Mouse (Mus musculus): Measurements from ENCODE around the gene Fbrsl1. TPM values are rescaled to one million over a fixed set of nuclear protein-coding genes. Genes with fewer than 3 reads are reported as not detected.
"Not testable (repeated sequence)": the region's sequence is repeated elsewhere in the genome, so short reads cannot be mapped to it uniquely, and the experiment has no call there.

The Fbrsl1 gene
- polyA plus RNA-seq, 1 experiment from 2014 or later = 6.6 TPM

DNA sequence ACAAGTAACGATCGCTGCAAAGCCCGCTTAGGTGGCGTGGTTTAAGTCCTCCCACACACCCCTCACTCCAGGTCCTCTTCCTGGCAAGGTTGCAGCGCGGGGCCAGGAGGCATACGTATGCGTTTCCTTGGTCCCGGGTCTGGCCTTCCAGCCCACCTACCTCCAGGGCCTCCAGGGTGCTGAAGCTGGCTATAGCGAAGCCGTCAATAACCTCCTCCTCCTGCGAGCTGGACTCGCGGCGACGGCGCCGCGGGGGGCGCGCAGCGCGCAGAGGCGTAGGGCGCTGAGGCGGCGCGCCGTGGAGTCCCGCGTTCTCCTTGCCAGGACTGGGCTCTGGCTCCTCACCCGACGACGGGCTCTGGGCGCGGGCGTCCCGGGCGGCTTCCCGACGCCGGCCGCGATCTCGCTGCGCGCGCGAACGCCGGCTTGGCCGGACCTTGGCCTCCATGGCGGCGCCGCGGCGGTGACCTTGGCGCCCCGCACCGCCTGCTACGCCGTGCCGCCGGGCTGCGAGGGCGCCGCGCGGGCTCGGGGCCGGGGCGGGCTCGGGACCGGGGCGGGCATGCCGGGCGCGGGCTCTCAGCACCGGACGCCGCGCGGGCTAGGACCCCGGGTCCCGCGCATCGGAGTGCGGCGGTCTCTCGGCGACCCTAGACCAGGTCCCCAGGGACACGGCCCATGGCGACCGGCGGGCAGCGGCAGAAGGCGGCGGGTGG lies 425 bp downstream of the Fbrsl1 start:
- Histone ChIP-seq H3K36me3 (no peaks in the 10 kb centered on the region), H3K27ac (peak overlapping the region; percentile 85), H3K27me3 (peaks cover 5% of the 10 kb centered on the region; the same call in 1 of the 2 replicates), H3K4me1 (replicated peaks) (peaks cover 28% of the 10 kb centered on the region), H3K9me3 (replicated peaks) (no peaks in the 10 kb centered on the region), H3K4me3 (peak overlapping the region; percentile 97), H3K9ac (peak overlapping the region; percentile 91), H3K4me2 (peak overlapping the region; percentile 93)
- peak; percentile 23 for ATAC-seq (replicated peaks; ENCODE audit: insufficient number of reproducible peaks, insufficient read depth, low FRiP score, low read depth)
- under 1% methylated on average over 82 of the region's 98 CpGs for WGBS

DNA sequence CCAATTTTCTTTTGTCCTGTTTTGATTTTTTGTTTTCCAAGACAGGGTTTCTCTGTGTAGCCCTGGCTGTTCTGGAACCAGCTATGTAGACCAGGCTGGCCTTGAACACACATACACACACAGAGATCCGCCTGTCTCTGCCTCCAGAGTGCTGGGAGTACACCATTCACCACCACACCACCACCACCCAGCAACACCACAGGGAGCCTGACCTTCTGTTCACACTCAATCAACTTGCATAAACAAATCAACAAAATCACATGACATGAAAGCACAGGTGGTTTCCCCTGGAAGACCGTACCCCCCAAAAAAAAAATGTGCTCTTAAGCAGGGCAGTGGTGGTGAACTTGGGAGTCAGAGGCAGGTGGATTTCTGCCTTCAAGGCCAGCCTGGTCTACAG lies 3.8 kb downstream of the Fbrsl1 start:
- Histone ChIP-seq H3K9me3 (replicated peaks) (no peaks in the 10 kb centered on the region), H3K27me3 (no peaks in the 10 kb centered on the region), H3K4me2 (no peak overlapping the region), H3K9ac (no peak overlapping the region), H3K4me1 (replicated peaks) (peaks cover 51% of the 10 kb centered on the region), H3K27ac (no peak overlapping the region), H3K4me3 (no peak overlapping the region), H3K36me3 (no peaks in the 10 kb centered on the region)
- WGBS = 86% methylated on average over 2 of the region's 2 CpGs
- ATAC-seq (replicated peaks; ENCODE audit: insufficient number of reproducible peaks, insufficient read depth, low FRiP score, low read depth) = no peak

DNA sequence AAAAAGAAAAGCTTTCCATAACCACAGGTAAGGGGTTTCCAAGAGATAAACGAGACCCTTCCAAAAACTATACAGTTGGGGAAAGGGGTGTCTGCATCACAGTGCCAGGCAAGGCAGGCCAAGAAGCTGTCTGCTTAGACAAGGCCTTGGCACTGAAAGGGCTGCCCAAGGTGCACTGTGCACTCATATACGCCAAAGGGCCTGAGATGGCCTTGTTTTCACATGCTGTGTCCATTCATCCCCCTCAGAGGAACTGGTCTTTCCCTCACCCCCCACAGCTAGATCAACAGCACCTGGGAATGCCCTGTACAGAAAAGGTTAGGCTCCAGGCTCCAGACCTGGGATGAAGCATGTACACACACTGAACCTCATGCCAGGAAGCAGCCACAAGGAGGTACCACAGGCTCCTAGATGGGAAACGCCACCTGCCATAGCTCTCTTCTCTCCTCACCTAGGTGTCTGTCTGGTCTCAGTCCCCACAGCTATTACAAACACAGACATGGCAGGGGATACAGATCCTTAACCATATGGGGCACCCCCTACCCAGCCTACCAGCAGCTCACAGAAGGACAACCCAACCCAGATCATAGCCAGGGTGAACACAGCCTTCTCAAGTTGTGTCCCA lies 5.2 kb downstream of the Fbrsl1 start:
- no peaks in the 10 kb centered on the region for H3K36me3 ChIP-seq
- H3K27me3 ChIP-seq = no peaks in the 10 kb centered on the region
- H3K4me1 ChIP-seq (replicated peaks) = peaks cover 56% of the 10 kb centered on the region
- no peak overlapping the region for H3K27ac ChIP-seq
- no peak overlapping the region for H3K4me2 ChIP-seq
- no peak overlapping the region for H3K9ac ChIP-seq
- H3K9me3 ChIP-seq (replicated peaks) = no peaks in the 10 kb centered on the region
- WGBS = 89% methylated on average over 3 of the region's 3 CpGs
- no peak overlapping the region for H3K4me3 ChIP-seq
- ATAC-seq (replicated peaks; ENCODE audit: insufficient number of reproducible peaks, insufficient read depth, low FRiP score, low read depth) = no peak

DNA sequence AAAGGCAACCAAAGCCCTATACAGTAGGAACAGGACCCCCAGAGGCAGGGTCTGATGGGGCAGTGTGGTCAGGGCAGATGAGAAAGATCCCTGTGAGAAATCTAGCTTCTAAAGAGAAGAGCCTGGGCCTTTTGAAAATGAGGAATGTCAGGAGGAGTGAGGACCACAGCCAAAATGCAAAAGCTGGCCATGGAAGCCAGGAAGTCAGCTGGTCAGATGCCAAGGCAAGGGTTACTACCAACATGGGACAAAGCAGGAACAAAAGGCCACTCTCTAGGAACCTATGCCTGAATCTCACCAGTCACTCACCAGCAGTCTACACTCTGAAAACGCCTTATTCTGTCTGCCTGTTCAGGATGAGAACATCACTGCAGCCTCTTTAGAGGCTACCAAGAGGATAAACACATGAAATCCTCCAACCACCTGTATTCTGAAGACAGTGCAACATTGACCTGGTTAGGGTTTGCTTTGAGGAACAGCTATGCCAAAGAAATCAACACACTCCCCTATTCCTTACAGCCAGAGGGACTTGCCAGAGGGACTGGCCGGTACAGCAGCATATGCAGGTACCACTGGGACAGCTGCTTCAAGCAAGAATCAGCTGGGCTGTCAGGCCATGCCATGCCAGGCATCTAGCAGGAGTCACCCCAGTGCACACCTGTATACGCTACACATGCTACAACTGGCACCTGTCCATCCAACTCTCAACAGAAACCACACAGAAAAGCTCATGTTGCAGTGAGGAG lies 8.6 kb downstream of the Fbrsl1 start:
- no peak for ATAC-seq (replicated peaks; ENCODE audit: insufficient number of reproducible peaks, insufficient read depth, low FRiP score, low read depth)
- H3K4me3 ChIP-seq = no peak overlapping the region
- no peaks in the 10 kb centered on the region for H3K36me3 ChIP-seq
- H3K9me3 ChIP-seq (replicated peaks) = no peaks in the 10 kb centered on the region
- peaks cover 36% of the 10 kb centered on the region for H3K4me1 ChIP-seq (replicated peaks)
- no peaks in the 10 kb centered on the region for H3K27me3 ChIP-seq
- peak overlapping the region; percentile 5; the same call in 1 of the 2 replicates for H3K9ac ChIP-seq
- H3K27ac ChIP-seq = no peak overlapping the region
- H3K4me2 ChIP-seq = no peak overlapping the region
- 67% methylated on average over 3 of the region's 3 CpGs for WGBS

DNA sequence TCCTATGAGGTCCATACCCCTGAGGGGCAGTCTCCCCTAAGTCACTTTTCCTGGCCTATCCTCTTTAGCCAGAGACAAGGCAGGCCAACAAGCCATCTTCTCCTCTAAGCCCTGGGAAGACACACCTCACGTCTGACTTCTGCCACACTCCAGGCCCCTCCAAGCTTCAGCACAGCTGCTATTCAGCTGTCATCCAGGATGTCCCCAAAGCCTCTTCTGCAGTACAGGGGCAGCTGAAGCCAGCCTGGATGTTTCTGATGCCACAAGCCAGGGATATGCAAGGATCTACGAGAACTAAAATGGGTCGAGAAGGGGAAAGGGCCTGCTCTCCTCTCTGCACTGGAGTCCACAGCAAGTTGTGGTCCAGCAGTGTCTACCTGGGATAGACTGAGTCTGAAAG lies 9.7 kb downstream of the Fbrsl1 start:
- 70% methylated on average over 3 of the region's 3 CpGs for WGBS
- no peak overlapping the region for H3K27ac ChIP-seq
- no peak overlapping the region for H3K9ac ChIP-seq
- H3K36me3 ChIP-seq = no peaks in the 10 kb centered on the region
- H3K4me1 ChIP-seq (replicated peaks) = peaks cover 41% of the 10 kb centered on the region
- no peaks in the 10 kb centered on the region for H3K9me3 ChIP-seq (replicated peaks)
- no peak for ATAC-seq (replicated peaks; ENCODE audit: insufficient number of reproducible peaks, insufficient read depth, low FRiP score, low read depth)
- H3K27me3 ChIP-seq = no peaks in the 10 kb centered on the region
- no peak overlapping the region for H3K4me2 ChIP-seq
- no peak overlapping the region for H3K4me3 ChIP-seq

DNA sequence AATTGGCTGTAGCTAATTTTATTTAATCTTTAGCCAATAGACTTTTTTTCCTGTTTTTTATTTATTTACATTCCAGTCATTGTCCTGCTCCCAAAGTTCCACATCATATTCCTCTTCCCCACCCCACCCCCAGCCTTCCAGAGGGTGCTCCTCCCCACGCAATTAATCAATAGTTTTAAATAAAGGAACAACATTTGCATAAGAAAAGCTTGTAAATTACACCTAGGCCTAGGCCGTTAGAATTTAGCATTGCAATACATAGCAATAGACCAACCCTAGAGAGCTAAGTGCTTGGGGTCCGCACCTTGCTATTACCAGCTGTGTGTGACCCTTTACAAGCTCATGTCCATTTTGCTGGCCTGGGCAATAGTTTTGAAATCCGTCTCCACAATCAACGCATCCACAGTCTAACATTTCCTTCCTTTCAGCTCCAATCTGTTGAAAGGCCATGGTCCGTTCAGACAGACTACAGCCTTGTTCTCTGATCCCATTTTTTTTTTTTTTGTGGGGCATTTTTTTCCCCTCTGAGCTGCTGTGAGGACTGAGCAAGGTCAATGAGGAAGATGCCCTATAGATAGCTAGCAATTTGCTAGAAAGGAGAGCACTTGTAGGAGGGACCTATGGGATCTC lies 10.6 kb downstream of the Fbrsl1 start:
- WGBS = 61% methylated on average over 6 of the region's 6 CpGs
- H3K4me1 ChIP-seq (replicated peaks) = peaks cover 41% of the 10 kb centered on the region
- no peak for ATAC-seq (replicated peaks; ENCODE audit: insufficient number of reproducible peaks, insufficient read depth, low FRiP score, low read depth)
- H3K27ac ChIP-seq = no peak overlapping the region
- H3K36me3 ChIP-seq = no peaks in the 10 kb centered on the region
- no peaks in the 10 kb centered on the region for H3K9me3 ChIP-seq (replicated peaks)
- no peak overlapping the region for H3K9ac ChIP-seq
- no peak overlapping the region for H3K4me2 ChIP-seq
- H3K27me3 ChIP-seq = no peaks in the 10 kb centered on the region
- no peak overlapping the region for H3K4me3 ChIP-seq

DNA sequence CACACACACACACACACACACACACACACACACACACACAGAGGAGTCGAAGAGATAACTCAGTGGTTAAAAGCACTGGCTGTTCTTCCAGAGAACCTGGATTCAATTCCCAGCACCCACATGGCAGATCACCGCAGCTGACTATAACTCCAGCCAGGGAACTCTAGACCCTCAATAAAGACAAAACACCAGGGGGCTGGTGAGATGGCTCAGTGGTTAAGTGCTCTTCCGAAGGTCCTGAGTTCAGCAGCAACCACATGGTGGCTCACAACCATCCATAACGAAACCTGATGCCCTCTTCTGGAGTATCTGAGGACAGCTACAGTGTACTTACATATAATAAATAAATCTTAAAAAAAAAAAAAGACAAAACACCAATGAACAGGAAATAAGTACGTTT lies 12.1 kb downstream of the Fbrsl1 start:
- WGBS = 76% methylated on average over 5 of the region's 5 CpGs
- peaks cover 35% of the 10 kb centered on the region for H3K4me1 ChIP-seq (replicated peaks)
- H3K27me3 ChIP-seq; H3K36me3 ChIP-seq; H3K9ac ChIP-seq; H3K27ac ChIP-seq; H3K4me2 ChIP-seq; ATAC-seq (replicated peaks; ENCODE audit: insufficient number of reproducible peaks, insufficient read depth, low FRiP score, low read depth); H3K4me3 ChIP-seq; H3K9me3 ChIP-seq (replicated peaks): not testable (repeated sequence)

DNA sequence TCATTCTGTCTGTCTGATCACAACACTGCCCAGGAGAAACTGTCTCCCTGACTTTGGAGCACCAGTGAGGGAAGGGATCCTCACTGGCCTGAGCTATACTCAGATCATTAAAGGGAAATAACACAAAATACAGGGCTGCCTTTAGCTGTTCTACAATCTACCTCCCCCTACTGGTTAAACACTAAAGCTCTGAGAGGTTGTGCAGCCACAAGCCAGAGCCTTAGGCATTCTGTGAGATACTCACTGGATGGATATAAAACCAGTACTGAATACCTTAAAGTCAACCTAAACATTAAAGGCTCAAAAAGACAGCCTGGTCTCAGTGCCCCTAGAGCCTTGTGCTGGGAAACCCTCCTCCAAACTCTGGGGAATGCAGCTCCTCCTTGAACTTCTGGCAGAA lies 13.5 kb downstream of the Fbrsl1 start:
- H3K9me3 ChIP-seq (replicated peaks) = no peaks in the 10 kb centered on the region
- no peak for ATAC-seq (replicated peaks; ENCODE audit: insufficient number of reproducible peaks, insufficient read depth, low FRiP score, low read depth)
- H3K36me3 ChIP-seq = peaks cover 16% of the 10 kb centered on the region; the same call in 1 of the 2 replicates
- H3K4me3 ChIP-seq = no peak overlapping the region
- H3K4me2 ChIP-seq = no peak overlapping the region
- no peak overlapping the region for H3K27ac ChIP-seq
- no peak overlapping the region for H3K9ac ChIP-seq
- H3K4me1 ChIP-seq (replicated peaks) = peaks cover 21% of the 10 kb centered on the region
- H3K27me3 ChIP-seq = no peaks in the 10 kb centered on the region

DNA sequence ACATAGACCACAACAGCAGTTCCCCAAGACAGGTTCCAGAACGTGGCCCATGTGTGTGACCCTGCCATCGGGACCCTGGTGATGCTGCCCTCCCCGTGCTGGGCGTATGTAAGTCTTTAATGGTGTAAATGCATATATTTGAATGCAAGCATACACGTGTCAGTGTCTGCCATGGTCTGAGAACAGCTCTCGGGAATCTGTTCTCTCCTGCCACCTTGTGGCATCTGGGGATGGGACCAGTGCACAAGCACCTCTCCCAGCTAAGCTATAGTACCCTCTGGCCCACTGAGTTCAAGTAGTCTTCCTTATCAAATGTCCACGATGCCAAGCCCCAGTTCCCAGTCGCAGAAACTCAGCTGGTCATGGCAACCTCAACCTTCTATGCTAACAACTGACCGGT lies 19.3 kb downstream of the Fbrsl1 start:
- no peaks in the 10 kb centered on the region for H3K4me1 ChIP-seq (replicated peaks)
- 35% methylated on average over 9 of the region's 9 CpGs for WGBS
- H3K27me3 ChIP-seq = no peaks in the 10 kb centered on the region
- peak; percentile 70 for ATAC-seq (replicated peaks; ENCODE audit: insufficient number of reproducible peaks, insufficient read depth, low FRiP score, low read depth)
- no peaks in the 10 kb centered on the region for H3K9me3 ChIP-seq (replicated peaks)
- H3K27ac ChIP-seq = no peak overlapping the region
- H3K9ac ChIP-seq = no peak overlapping the region
- peaks cover 16% of the 10 kb centered on the region; the same call in 1 of the 2 replicates for H3K36me3 ChIP-seq
- no peak overlapping the region for H3K4me3 ChIP-seq
- H3K4me2 ChIP-seq = no peak overlapping the region

DNA sequence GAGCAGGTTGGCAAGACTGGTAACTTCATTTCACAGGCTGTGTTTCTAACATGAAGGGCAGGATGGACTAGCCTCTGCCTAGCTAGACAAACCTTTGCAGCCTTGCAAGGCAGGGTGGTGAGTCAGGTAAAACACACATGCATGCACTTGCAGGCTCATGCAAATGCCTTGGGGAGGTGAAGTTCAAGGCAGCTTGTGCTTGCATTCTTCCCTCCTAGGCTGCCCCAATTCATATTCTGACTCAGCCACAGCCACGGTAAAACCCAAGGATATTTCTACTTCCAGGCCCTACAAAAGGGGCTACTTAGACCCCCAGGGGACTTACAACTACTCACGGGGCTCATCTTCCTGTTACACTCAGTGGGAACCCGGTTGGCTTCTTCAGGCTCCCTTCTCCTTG lies 20.0 kb downstream of the Fbrsl1 start:
- no peak overlapping the region for H3K4me2 ChIP-seq
- 82% methylated on average over 3 of the region's 3 CpGs for WGBS
- ATAC-seq (replicated peaks; ENCODE audit: insufficient number of reproducible peaks, insufficient read depth, low FRiP score, low read depth) = no peak
- no peak overlapping the region for H3K4me3 ChIP-seq
- H3K4me1 ChIP-seq (replicated peaks) = no peaks in the 10 kb centered on the region
- H3K27ac ChIP-seq = no peak overlapping the region
- peaks cover 16% of the 10 kb centered on the region; the same call in 1 of the 2 replicates for H3K36me3 ChIP-seq
- H3K9ac ChIP-seq = no peak overlapping the region
- no peaks in the 10 kb centered on the region for H3K9me3 ChIP-seq (replicated peaks)
- H3K27me3 ChIP-seq = no peaks in the 10 kb centered on the region

DNA sequence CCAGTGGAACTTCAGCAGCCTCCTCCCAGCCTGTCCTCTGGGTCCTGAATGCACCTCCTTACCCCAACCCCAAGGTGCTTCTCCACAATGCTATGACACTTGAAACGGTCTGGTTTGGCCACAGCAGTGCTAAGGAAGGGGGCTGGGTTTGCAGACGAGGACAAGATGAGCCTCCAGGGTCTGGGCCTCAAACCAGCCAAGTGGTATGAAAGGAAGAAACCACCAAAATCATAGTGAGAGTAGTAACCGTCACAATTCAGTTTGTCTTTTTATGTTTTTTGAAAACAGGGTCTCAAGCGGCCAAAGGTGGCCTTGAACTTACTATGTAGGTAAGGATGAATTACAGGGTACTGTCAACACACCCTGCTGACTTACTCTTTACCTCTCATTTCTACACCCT lies 23.1 kb downstream of the Fbrsl1 start:
- 81% methylated on average over 4 of the region's 4 CpGs for WGBS
- H3K27me3 ChIP-seq = no peaks in the 10 kb centered on the region
- no peak overlapping the region for H3K9ac ChIP-seq
- no peak overlapping the region for H3K4me3 ChIP-seq
- no peaks in the 10 kb centered on the region for H3K4me1 ChIP-seq (replicated peaks)
- no peaks in the 10 kb centered on the region for H3K36me3 ChIP-seq
- no peak overlapping the region for H3K27ac ChIP-seq
- H3K4me2 ChIP-seq = no peak overlapping the region
- H3K9me3 ChIP-seq (replicated peaks) = no peaks in the 10 kb centered on the region
- no peak for ATAC-seq (replicated peaks; ENCODE audit: insufficient number of reproducible peaks, insufficient read depth, low FRiP score, low read depth)

All from heart, embryonic 15.5 days (tissue).